Mouse (Mus musculus) gonadal fat pad, adult 2 months (tissue): ENCODE results near the gene Tnfrsf22. TPM values are rescaled to one million over a fixed set of nuclear protein-coding genes. Genes with fewer than 3 reads are reported as not detected.
"Not testable (repeated sequence)": the region's sequence is repeated elsewhere in the genome, so short reads cannot be mapped to it uniquely, and the experiment has no call there.

ENCODE experiments used
- DNase-seq: peaks from one replicate; pipeline ENCODE4 v3.0.0-alpha.2; 2012; ENCODE audit warnings: low read depth
- polyA plus RNA-seq: library from polyadenylated mRNA; depleted of rRNA; stranded (reverse); fragments of >200 nt; gene quantifications from 2 replicates; pipeline ENCODE4 v1.2.3, GENCODE M21; 2012; rRNA removed

Gene Tnfrsf22
- polyA plus RNA-seq: 2.8 and 4.3 TPM in 2 replicates

DNA sequence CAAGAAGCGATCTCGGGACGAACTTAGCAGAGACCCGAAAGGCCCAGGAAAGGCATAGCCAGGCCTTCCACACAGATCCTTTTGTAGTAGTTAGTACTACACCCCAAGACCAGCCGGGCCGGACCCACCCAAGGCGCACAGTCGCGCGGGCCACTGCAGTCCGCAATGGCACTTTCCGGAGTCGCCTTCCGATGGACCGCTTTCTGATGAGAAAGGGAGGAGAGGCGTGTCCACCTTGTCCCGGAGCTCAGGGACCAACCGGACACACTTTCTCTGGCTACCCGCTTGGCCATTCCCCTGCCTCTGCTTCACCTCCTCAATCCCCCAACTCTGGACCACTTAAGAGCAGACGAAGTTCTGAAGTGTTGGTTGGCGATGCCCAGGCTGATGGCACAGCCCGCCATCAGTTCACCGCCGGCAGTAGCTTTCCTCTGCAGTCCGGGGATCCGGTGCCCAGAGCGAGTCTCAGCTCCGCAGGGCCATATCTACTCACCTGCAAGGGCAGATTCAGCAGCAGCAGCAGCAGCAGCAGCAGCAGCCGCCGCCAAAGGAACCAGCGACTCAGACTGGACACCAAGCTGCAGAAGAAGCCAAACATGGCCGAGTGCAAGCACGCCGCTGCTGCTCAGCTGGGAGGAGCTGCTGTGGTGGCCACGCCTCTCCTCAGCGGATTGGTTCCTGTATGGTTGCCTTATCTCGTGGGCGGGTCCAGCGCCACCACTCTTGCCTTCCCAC is at the start of gene Tnfrsf22:
Gene Tnfrsf22, minus strand, starts transcription at position 628 of the 735 bp plus-strand sequence.
- no peak for DNase-seq

DNA sequence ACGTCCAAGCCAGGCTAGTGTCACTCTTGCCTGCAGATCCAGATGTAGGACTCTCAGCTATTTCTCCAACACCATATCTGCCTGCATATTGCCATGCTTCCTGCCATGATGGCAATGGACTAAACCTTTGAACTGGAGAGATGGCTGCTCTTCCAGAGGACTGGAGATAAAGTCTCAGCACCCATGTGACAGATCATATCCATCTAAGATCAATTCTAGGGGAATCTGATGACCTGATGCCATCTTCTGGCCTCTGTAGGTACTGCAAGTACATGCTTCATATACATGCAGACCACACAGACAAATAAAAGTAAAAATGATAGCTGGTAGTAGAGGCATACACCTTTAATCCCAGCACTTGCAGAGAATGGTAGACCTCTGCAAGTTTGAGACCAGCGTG is 46.7 kb upstream of the Tnfrsf22 start:
- no peak for DNase-seq

DNA sequence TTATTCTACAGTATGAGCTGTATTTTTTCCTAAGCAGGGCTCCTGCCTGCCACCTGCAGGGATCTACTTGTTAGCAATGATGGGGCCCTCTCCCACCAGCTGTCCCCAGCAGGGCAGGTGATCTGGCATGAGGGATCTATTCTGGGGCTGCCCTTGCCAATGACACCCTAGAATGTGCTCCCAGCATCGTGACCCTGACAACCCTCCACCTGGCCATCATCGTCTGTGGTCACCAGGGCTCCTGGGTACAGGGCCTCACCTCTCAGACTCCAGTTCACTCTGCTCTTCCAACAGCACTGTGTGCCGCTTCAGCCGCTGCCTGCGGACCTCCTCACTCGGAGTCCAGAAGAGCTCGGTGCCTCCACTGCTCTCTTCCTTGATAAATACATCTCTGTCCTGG is 45.1 kb upstream of the Tnfrsf22 start:
- DNase-seq: no peak

DNA sequence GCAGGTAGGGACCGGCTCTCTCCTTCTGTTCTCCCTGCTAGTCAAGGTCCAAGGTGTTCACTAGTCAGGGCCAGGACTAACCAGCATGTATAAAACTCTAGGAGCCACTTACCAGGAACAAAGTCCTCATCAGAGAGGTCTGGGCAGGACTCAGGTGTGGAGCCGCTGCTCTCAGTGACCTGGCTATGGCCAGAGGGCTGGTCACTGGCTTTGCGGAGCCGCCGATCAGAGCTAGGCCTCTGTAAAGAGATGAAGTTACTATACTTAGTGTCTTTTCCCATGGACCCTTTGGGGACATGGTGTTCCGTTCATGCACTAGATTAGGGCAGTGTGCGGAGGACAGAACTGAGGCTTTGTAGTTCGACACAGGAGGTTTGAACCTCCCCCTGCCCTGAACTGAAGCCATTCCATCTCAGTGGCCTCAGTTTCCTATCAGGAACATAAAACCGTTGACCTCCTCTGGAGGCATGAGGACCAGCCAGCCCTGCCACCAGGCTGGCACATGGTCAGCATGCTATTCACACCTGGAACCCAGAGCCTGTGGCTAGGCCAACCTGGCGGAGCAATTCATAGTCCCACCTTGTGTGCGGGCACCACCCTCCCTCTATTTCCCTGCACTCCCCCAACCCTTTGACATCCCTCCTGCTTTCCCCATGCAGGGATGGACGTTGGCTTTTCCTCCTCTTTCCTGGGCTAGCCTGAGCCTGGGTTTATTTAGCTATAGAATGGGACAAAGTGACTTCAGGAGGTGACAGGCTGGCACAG is 43.5 kb upstream of the Tnfrsf22 start:
- DNase-seq: no peak

DNA sequence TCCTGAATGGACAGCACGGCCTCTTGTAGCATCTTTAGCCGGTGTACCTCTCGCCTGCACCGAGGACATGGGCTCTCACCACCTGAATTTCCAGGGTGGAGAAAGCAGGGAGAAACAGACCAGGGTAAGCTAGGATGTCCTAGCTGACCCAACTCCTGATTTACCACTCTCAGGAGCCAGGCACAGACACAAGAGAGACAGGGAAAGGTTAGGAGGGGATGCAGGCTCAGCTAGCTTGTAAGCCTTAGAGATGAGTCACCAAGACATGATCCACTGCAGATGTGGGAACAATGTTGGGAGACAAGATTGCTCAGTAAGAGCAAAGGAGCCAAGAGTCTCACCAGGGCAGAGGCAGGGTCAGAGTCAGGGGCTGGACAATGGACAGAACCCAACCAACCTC is 42.4 kb upstream of the Tnfrsf22 start:
- DNase-seq: no peak

DNA sequence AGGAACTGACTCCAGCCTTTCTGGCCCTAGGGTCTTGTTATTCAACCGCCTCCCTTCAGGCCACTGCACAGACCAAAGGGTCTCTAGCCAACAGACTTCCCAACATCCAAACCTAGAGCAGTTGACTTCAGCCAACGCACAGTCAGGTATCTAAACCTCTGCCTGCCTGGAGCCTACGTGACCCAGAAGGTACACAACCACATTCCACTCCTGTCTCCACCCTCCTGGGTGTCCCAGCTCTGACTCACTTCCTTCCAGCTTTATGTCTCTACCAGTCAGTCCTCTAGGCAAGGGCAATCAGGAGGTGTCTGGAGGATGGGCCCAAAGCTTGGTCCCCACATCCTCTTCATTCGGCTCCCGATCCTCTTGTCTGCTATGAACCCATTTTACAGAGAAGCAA is 41.7 kb upstream of the Tnfrsf22 start:
- DNase-seq: no peak

DNA sequence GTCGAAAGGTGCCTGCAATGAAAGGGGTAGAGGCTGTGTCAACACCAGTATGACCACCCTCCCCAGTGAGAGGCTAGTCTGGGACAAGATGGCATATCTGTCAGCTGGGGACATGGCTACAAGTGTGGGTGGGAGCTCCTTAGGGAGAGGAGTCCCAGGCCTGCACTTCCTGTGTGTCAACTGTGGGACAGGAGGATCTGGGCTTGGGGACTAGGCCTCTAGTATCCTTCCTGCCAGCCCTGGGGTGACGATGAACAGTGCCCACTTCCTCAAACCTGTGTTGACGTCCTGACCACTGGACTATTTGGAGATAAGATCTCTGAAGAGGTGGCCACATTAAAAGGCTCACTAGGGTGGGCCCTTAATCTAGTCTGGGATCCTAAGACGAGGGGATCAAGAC is 40.5 kb upstream of the Tnfrsf22 start:
- no peak for DNase-seq

DNA sequence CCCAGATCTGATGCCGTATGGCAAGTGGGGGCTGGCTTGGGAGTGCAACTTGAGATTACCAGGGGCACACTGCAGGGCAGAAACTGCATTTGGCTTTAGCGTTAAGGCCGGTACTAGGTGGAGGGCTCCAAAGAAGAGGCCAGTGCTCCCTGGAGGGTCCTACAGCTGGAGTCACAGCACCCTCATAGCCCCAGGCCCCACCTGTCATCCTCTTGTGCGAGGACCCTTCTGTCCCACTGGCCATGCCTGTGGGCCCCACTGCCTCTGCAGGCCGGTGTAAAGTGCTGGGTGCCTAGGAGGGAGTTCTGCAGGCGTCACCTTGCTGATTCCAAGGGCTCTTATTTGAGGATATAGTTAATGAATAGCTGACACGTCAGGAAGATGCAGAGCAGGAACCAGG is 40.0 kb upstream of the Tnfrsf22 start:
- no peak for DNase-seq

DNA sequence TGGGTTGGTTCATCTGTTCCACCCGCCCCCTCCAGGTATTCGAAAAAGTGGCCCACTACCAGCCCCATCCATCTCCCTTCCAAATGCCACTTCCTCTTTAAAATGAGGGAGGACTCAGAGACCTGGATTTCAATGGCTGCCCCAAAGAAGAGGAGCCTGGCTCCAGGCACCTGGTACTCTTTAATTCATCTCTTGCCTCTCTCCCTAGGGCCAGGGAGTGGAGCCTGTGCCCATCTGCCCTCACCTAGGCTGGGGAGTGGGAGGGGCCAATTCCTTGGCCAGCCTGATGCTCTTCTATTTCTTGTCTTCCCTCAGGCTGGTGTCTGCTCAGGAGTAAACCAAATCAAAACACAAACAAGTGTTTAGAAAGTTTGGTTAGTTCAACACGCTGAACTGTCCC is 37.2 kb upstream of the Tnfrsf22 start:
- not testable (repeated sequence) for DNase-seq

DNA sequence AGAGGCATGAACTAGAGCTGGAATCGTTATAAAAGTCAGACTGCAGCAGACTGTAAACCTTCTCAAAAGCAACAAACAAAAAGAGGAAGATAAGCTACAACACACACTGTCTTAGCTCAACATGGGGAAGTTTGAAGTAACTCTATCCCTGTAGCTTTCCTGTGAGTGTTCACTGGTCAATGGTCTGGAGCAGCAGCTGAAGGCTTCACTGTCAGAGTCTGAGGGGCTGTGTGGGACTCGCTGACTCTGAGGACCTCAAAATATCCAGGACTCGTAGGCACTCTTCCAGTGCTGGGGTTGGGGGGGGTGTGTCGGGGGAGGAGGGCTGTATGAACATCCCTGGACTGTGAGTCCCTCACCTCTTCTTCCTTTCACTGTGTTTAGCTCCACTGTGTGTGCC is 36.7 kb upstream of the Tnfrsf22 start:
- DNase-seq: not testable (repeated sequence)

DNA sequence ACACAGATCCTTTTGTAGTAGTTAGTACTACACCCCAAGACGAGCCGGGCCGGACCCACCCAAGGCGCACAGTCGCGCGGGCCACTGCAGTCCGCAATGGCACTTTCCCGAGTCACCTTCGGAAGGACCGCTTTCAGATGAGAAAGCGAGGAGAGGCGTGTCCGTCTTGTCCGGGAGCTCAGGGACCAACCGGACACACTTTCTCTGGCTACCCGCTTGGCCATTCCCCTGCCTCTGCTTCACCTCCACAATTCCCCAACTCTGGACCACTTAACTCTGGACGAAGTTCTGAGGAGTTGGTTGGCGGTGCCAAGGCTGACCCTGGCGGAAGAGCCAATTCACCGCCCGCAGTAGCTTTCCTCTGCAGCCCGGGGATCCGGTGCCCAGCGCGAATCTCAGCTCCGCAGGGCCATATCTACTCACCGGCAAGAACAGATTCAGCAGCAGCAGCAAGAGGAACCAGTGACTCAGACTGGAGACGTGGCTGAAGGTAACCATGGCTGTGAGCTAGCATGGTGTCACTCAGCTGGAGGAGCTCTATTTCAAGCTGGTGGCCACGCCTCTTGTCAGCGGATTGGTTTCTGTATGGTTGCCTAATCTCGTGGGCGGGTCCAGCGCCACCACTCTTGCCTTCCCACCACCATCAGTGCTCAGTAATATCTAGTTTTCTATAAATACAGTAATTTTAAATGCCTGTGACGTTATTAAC is 36.1 kb upstream of the Tnfrsf22 start, which contains the start of gene Tnfrsf23:
Gene Tnfrsf23, minus strand, starts transcription at position 514 of the 709 bp plus-strand sequence.
- no peak for DNase-seq

DNA sequence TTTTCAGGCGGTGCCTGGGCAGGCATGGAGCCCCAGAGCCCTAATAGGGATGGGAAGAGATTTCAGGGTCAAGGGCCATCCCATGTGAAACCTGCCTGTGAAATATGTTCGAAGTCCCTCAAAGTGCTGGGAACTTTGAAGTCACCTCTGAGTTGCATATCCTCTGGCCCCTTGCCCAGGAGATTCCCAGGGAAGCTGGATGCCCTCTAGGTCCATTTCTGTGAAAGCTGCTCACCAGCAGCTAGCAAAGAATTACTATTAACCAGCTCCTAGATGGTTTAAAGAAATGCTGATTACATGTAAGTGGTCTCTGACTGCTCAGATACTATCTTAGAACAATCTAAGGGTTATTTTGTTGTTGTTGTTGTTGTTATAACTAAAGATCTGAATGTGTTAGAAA is 35.1 kb upstream of the Tnfrsf22 start:
- DNase-seq: not testable (repeated sequence)

DNA sequence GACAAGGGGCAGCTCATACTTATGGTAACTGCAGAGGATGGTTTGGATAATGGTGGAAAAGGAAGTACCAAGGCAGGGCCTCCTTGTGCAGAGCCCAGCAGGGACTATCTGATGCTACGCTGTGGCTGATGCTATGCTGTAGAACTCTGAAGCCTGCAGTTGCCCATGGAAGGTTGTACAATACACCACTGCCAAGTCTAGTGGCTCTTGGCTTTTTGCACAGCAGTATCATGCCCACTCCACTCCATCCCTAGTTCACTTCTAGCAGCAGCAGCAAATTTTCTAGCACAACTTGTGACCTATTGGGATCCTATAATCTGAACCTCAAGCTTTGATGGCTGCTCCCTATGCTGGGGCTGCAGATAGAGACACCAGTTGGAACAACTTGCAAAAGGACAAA is 32.1 kb upstream of the Tnfrsf22 start:
- DNase-seq: no peak

DNA sequence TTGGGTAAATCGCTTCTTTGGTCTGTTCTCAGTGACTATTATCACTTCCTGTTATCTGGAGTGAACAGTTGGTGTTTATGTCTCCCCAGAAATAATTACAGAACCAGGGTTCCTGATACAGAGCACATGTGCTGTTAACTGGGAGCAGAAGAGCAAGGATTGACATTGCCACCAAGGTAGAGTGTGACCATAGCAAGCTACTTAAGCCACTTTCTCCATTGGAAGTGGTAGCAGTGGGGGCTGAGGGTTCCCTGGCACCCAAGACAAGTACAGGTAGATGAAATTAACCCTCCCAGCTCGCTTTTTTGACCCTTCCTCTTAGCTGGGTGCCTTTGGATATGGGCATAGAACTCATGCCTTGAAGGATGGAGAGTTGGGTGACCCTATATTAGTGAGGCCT is 31.4 kb upstream of the Tnfrsf22 start:
- DNase-seq: not testable (repeated sequence)

DNA sequence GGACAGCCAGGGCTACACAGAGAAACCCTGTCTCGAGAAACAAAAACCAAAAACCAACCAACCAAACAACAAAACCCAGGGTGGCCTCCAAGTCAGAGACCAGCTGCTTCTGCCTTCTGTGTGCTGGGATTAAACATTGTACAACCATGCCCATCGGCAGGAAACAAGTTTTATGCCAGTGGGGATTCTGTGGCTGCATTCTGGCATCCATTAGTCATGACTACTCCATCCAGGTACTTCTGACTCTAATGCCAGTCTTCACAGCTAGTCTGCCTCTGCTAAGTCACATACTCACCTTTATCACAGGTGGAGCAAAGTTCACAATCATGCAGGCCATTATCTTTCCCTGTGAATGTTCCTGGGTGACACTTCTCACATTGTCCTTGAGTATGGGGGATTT is 30.2 kb upstream of the Tnfrsf22 start:
- DNase-seq: not testable (repeated sequence)

DNA sequence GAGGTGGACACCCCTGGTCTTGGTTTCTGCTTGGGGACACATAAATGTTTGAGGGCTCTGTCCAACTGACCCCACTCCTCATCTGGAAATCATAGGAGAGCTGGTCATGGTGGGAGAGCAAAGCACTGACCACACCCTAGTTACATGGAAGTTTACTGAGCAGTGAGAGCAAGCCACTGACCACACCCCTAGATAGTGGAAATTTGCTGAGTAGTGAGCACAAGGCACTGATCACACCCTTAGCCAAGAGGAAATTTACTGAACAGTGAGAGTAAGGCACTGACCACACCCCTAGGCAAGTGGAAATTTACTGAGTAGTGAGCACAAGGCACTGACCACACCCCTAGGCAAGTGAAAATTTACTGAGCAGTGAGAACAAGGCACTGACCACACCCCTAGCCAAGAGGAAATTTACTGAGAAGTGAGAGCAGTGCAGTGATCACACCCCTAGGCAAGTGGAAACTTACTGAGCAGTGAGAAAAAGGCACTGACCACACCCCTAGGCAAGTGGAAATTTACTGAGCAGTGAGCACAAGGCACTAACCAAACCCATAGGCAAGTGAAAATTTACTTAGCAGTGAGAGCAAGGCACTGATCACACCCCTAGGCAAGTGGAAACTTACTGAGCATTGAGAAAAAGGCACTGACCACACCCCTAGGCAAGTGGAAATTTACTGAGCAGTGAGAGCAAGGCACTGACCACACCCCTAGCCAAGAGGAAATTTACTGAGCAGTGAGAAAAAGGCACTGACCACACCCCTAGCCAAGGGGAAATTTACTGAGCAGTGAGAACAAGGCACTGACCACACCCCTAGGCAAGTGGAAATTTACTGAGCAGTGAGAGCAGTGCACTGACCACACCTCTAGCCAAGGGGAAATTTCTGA is 17.2 kb upstream of the Tnfrsf22 start:
- no peak for DNase-seq

DNA sequence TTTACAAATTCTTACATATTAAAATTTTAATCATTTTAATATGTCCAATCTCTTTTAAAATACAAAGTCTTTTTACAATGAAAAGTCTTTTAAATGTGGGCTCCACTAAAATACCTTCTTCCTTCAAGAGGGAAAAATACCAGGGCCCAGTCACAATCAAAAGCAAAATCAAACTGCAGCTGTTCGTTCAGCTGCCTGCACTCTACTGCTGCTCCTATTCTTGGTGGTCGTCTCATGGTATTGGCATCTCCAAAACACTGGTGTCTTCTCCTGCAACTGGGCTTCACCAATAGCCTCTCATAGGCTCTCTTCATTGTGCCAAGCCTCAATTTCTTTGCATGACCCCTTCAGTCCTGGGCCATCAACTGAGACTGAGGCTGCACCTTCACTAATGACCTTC is 14.0 kb upstream of the Tnfrsf22 start:
- DNase-seq: no peak

DNA sequence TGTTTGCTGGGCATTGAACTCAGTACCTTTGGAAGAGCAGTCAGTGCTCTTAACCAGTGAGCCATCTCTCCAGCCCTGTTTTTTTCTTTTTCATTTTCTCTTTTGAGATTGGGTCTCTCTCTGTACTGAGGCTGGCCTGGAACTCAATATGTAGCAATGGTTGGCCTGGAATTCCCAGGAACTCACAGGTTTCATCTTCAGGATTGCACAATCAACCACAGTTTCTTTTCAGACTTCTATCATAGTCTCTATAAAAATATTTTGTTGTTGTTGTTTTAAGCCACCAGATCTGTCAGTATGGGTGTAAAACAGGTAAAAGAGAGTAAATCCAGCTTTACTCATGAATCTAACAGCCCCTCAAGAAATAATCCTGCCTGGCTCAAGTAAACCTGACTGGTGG is 11.3 kb upstream of the Tnfrsf22 start:
- DNase-seq: no peak

DNA sequence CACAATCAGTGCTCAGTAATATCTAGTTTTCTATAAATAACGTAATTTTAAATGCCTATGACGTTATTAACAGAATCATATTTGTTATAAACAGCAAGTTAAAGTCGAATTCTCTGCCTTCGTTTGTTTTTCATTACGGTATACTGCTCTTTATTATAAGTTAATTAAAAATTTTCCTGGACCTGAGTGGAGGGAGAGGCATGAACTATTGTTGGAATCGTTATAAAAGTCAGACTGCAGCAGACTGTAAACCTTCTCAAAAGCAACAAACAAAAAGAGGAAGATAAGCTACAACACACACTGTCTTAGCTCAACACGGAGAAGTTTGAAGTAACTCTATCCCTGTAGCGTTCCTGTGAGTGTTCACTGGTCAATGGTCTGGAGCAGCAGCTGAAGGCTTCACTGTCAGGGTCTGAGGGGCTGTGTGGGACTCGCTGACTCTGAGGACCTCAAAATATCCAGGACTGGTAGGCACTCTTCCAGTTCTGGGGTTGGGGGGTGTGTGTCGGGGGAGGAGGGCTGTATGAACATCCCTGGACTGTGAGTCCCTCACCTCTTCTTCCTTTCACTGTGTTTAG is 397 bp upstream of the Tnfrsf22 start:
- DNase-seq: not testable (repeated sequence)

DNA sequence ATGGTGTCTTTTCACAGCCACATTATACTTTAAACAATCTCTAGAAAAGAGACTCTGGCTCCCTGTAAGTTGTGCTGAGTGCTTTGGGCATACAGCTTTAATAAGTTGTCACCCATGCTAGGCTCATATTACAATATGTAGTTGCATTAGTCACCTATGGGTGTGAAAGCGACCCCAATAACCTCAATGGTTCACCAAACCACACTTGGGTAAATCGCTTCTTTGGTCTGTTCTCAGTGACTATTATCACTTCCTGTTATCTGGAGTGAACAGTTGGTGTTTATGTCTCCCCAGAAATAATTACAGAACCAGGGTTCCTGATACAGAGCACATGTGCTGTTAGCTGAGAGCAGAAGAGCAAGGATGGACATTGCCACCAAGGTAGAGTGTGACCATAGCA is 5.5 kb downstream of the Tnfrsf22 start:
- DNase-seq: not testable (repeated sequence)

DNA sequence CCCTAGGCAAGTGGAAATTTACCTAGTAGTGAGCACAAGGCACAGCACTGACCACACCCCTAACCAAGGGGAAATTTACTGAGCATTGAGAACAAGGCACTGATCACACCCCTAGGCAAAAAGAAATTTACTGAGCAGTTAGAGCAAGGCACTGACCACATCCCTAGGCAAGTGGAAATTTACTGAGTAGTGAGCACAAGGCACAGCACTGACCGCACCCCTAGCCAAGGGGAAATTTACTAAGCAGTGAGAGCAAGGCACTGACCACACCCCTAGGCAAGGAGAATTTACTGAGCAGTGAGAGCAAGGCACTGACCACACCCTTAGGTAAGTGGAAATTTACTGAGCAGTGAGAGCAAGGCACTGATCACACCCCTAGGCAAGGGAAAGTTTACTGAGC is 12.8 kb downstream of the Tnfrsf22 start:
- DNase-seq: no peak
